ENCODE assay signal across 8 mouse cellular contexts in the genomic region with DNA sequence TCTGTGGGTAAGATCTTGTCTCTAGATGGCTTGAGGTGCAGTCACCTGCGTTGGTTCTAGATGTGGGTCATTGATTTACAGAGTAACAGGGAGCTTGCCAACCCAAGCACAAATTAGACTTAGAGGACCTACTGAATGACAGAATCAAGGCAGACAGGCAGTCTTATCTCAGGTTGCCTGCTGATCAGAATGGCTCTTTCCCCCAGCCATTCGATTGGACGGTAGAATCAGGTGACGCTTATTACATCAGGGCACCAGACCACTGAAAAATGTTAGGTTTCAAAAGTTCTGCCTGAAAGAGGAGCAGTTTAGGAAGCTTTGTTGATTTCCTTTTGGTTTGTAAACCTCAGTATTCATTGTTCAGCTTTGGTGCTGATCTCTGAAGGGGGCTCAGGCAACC. TPM values are rescaled to one million over a fixed set of nuclear protein-coding genes. Genes with fewer than 3 reads are reported as not detected.
DNase-seq lines count a peak whose midpoint lies in the region; ATAC-seq lines count a peak whose summit lies in the region.

No protein-coding gene starts in this region.

- H3K9me3 ChIP-seq in heart, embryonic 12.5 days (replicated peaks) = no peaks in the 10 kb centered on the region
- no peaks in the 10 kb centered on the region for H3K9me3 ChIP-seq in embryonic facial prominence, embryonic 14.5 days (ENCODE audit: control insufficient read depth, low read length)
- no peaks in the 10 kb centered on the region for H3K9me3 ChIP-seq in kidney, embryonic 14.5 days (ENCODE audit: control insufficient read depth, low read length)
- H3K9me3 ChIP-seq in midbrain, embryonic 11.5 days (ENCODE audit: control insufficient read depth, low read length) = no peaks in the 10 kb centered on the region

- peak overlapping the region; percentile 92 for H3K4me2 ChIP-seq in heart, embryonic 12.5 days
- H3K4me2 ChIP-seq in embryonic facial prominence, embryonic 14.5 days (ENCODE audit: low read depth, low read length) = peak overlapping the region; percentile 88
- H3K4me2 ChIP-seq in kidney, embryonic 14.5 days (replicated peaks; ENCODE audit: low read depth, low read length) = peak overlapping the region; percentile 86
- H3K4me2 ChIP-seq in midbrain, embryonic 11.5 days = peak overlapping the region; percentile 93

- H3K4me1 ChIP-seq in heart, embryonic 12.5 days (replicated peaks) = peaks cover 54% of the 10 kb centered on the region
- H3K4me1 ChIP-seq in embryonic facial prominence, embryonic 14.5 days (ENCODE audit: control insufficient read depth, insufficient read depth, low read length) = peaks cover 9% of the 10 kb centered on the region
- peaks cover 24% of the 10 kb centered on the region for H3K4me1 ChIP-seq in kidney, embryonic 14.5 days (ENCODE audit: control insufficient read depth, insufficient read depth, low read length)
- peaks cover 30% of the 10 kb centered on the region for H3K4me1 ChIP-seq in midbrain, embryonic 11.5 days (ENCODE audit: control insufficient read depth, insufficient read depth, low read length)

- H3K27me3 ChIP-seq in heart, embryonic 12.5 days (replicated peaks) = no peaks in the 10 kb centered on the region
- H3K27me3 ChIP-seq in embryonic facial prominence, embryonic 14.5 days (replicated peaks; ENCODE audit: control insufficient read depth, insufficient read depth, low read length) = no peaks in the 10 kb centered on the region
- H3K27me3 ChIP-seq in kidney, embryonic 14.5 days (ENCODE audit: control insufficient read depth, insufficient read depth, low read length) = no peaks in the 10 kb centered on the region
- H3K27me3 ChIP-seq in midbrain, embryonic 11.5 days (ENCODE audit: control insufficient read depth, insufficient read depth, low read length) = no peaks in the 10 kb centered on the region

- H3K27ac ChIP-seq in heart, embryonic 12.5 days (ENCODE audit: poor library complexity, severe bottlenecking) = no peak overlapping the region
- H3K27ac ChIP-seq in embryonic facial prominence, embryonic 14.5 days (replicated peaks; ENCODE audit: low read depth, low read length) = no peak overlapping the region
- H3K27ac ChIP-seq in kidney, embryonic 14.5 days (ENCODE audit: low read depth, low read length) = no peak overlapping the region
- no peak overlapping the region for H3K27ac ChIP-seq in midbrain, embryonic 11.5 days (ENCODE audit: low read depth, low read length)

- ATAC-seq in heart, embryonic 12.5 days (ENCODE audit: insufficient number of reproducible peaks, low FRiP score) = no peak
- ATAC-seq in embryonic facial prominence, embryonic 14.5 days (ENCODE audit: low read depth) = no peak
- ATAC-seq in kidney, embryonic 14.5 days (ENCODE audit: low FRiP score, low TSS enrichment) = no peak
- no peak for ATAC-seq in midbrain, embryonic 11.5 days (ENCODE audit: low FRiP score)

- DNase-seq in heart, postnatal 14 days = no peak
- DNase-seq in embryonic facial prominence, embryonic 14.5 days (ENCODE audit: low spot score) = no peak
- DNase-seq in midbrain, embryonic 11.5 days (ENCODE audit: low spot score, missing footprints) = no peak
- no peak for DNase-seq in left cerebral cortex, adult 18-20 months (ENCODE audit: low spot score in 2 of 2)
- DNase-seq in left cerebral cortex, postnatal 25 days (ENCODE audit: low spot score in 2 of 2) = no peak
- DNase-seq in gastrocnemius, postnatal 25 days = no peak

- 64% methylated on average over 4 of the region's 4 CpGs for WGBS in heart, embryonic 12.5 days
- 68% methylated on average over 4 of the region's 4 CpGs for WGBS in embryonic facial prominence, embryonic 14.5 days
- WGBS in kidney, embryonic 14.5 days = 67% methylated on average over 4 of the region's 4 CpGs
- 70% methylated on average over 4 of the region's 4 CpGs for WGBS in midbrain, embryonic 11.5 days

- H3K9ac ChIP-seq in heart, embryonic 12.5 days = peak overlapping the region; percentile 96
- H3K9ac ChIP-seq in embryonic facial prominence, embryonic 14.5 days (ENCODE audit: low read depth, low read length) = peak overlapping the region; percentile 90
- peak overlapping the region; percentile 81; the same call in 1 of the 2 replicates for H3K9ac ChIP-seq in kidney, embryonic 14.5 days (ENCODE audit: low read depth, low read length)
- no peak overlapping the region for H3K9ac ChIP-seq in midbrain, embryonic 11.5 days (ENCODE audit: low read length)

- peak overlapping the region; percentile 100 for H3K4me3 ChIP-seq in heart, embryonic 12.5 days
- H3K4me3 ChIP-seq in embryonic facial prominence, embryonic 14.5 days (ENCODE audit: low read depth, low read length) = peak overlapping the region; percentile 100; the same call in 1 of the 2 replicates
- peak overlapping the region; percentile 94; the same call in 1 of the 2 replicates for H3K4me3 ChIP-seq in kidney, embryonic 14.5 days (ENCODE audit: low read length)
- no peak overlapping the region for H3K4me3 ChIP-seq in midbrain, embryonic 11.5 days (ENCODE audit: low read depth, low read length)

- no peaks in the 10 kb centered on the region for H3K36me3 ChIP-seq in heart, embryonic 12.5 days
- H3K36me3 ChIP-seq in embryonic facial prominence, embryonic 14.5 days (ENCODE audit: control insufficient read depth, insufficient read depth, low read length) = no peaks in the 10 kb centered on the region
- H3K36me3 ChIP-seq in kidney, embryonic 14.5 days (ENCODE audit: control insufficient read depth, insufficient read depth, low read length) = no peaks in the 10 kb centered on the region
- no peaks in the 10 kb centered on the region for H3K36me3 ChIP-seq in midbrain, embryonic 11.5 days (ENCODE audit: control insufficient read depth, insufficient read depth, low read length)

- intact Hi-C loops in heart, postnatal 14 days (cut with DNase I) = no loop called here
- intact Hi-C loops in left cerebral cortex, postnatal 25 days (cut with DNase I) = no loop called here

RNA-seq across cellular contexts. Expression of gene Pgs1, which starts 1.9 kb away (rescaled TPM):
- 28.9 and 29.6 TPM in 2 replicates for polyA plus RNA-seq in heart, embryonic 12.5 days (2016; fragmentation: Nextera tagmentation; extraction: Ambion mirVana)
- total RNA-seq in heart, postnatal 14 days (2021) = 10 to 100 TPM; 20.5 to 22.3 TPM
- polyA plus RNA-seq in embryonic facial prominence, embryonic 14.5 days (2014; fragmentation: Nextera tagmentation; extraction: Ambion mirVana) = 31.0 and 34.7 TPM in 2 replicates
- 30.0 and 37.5 TPM in 2 replicates for polyA plus RNA-seq in kidney, embryonic 14.5 days (2014; fragmentation: Nextera tagmentation; extraction: Ambion mirVana)
- polyA plus RNA-seq in midbrain, embryonic 11.5 days (2014; fragmentation: Nextera tagmentation; extraction: Ambion mirVana) = 40.2 and 42.7 TPM in 2 replicates
- total RNA-seq in left cerebral cortex, adult 18-20 months (2021) = 10 to 100 TPM; 87.1 to 89.0 TPM
- 10 to 100 TPM; 85.6 to 88.1 TPM for total RNA-seq in left cerebral cortex, postnatal 25 days (2021)
- total RNA-seq in gastrocnemius, postnatal 25 days (2021) = 10 to 100 TPM; 18.4 to 18.6 TPM

RNA-seq across cellular contexts. Expression of gene Socs3, which starts 18.1 kb away (rescaled TPM):
- polyA plus RNA-seq in heart, embryonic 12.5 days (2016; fragmentation: Nextera tagmentation; extraction: Ambion mirVana) = 7.1 and 8.0 TPM in 2 replicates
- 1 to 10 TPM; 4.1 to 5.1 TPM for total RNA-seq in heart, postnatal 14 days (2021)
- 6.8 and 8.3 TPM in 2 replicates for polyA plus RNA-seq in embryonic facial prominence, embryonic 14.5 days (2014; fragmentation: Nextera tagmentation; extraction: Ambion mirVana)
- polyA plus RNA-seq in kidney, embryonic 14.5 days (2014; fragmentation: Nextera tagmentation; extraction: Ambion mirVana) = 6.7 and 9.6 TPM in 2 replicates
- polyA plus RNA-seq in midbrain, embryonic 11.5 days (2014; fragmentation: Nextera tagmentation; extraction: Ambion mirVana) = 5.5 and 5.9 TPM in 2 replicates
- total RNA-seq in left cerebral cortex, adult 18-20 months (2021) = 1 to 10 TPM; 4.5 to 4.9 TPM
- total RNA-seq in left cerebral cortex, postnatal 25 days (2021) = 1 to 10 TPM; 3.8 to 4.3 TPM
- 1 to 10 TPM; 4.4 to 6.1 TPM for total RNA-seq in gastrocnemius, postnatal 25 days (2021)
